Mouse (Mus musculus) forebrain, postnatal 0 days (tissue): ENCODE measurements around the gene Repin1. TPM values are rescaled to one million over a fixed set of nuclear protein-coding genes. Genes with fewer than 3 reads are reported as not detected.

Experiments used
- ATAC-seq: fragments of 200-750 bp; cut with Nextera tagmentation; 2 replicates; pipeline ENCODE4 v1.8.0; 2017; ENCODE audit warnings: mild to moderate bottlenecking, moderate library complexity
- DNase-seq: peaks from one replicate; pipeline ENCODE4 v3.0.0-alpha.2; 2015
- H3K27ac ChIP-seq: fragments of 300-500 bp; sonication (generic); 2 replicates; pipeline ENCODE4 v1.5.1; 2014; ENCODE audit warnings: low read depth, mild to moderate bottlenecking, antibody characterized with exemption, low read length, moderate library complexity, mixed read lengths
- H3K27me3 ChIP-seq: fragments of 300-500 bp; sonication (generic); 2 replicates; pipeline ENCODE4 v1.6.1; 2014; ENCODE audit warnings: mild to moderate bottlenecking, low read length, mixed read lengths; ENCODE audit not compliant: insufficient read depth
- H3K36me3 ChIP-seq: fragments of 300-500 bp; sonication (generic); 2 replicates; pipeline ENCODE4 v1.6.1; 2014; ENCODE audit warnings: mild to moderate bottlenecking, moderate library complexity; ENCODE audit not compliant: insufficient read depth
- H3K4me1 ChIP-seq: fragments of 300-500 bp; sonication (generic); 2 replicates; pipeline ENCODE4 v1.6.1; 2014; ENCODE audit warnings: antibody characterized with exemption; ENCODE audit not compliant: insufficient read depth
- H3K4me2 ChIP-seq: fragments of 300-500 bp; sonication (generic); 2 replicates; pipeline ENCODE4 v1.6.1; 2014; ENCODE audit warnings: low read depth, mild to moderate bottlenecking, moderate library complexity
- H3K4me3 ChIP-seq: fragments of 300-500 bp; sonication (generic); 2 replicates; pipeline ENCODE4 v1.5.1; 2014; ENCODE audit warnings: low read depth, low read length, mixed read lengths
- H3K9ac ChIP-seq: fragments of 300-500 bp; sonication (generic); 2 replicates; pipeline ENCODE4 v1.6.1; 2014; ENCODE audit warnings: mild to moderate bottlenecking
- H3K9me3 ChIP-seq: fragments of 300-500 bp; sonication (generic); 2 replicates; pipeline ENCODE4 v1.6.1; 2016; ENCODE audit warnings: low read length
- CTCF ChIP-seq: sonication (generic); IDR thresholded peaks from 2 replicates; pipeline ENCODE4 v1.5.1; 2016; ENCODE audit warnings: antibody characterized with exemption, control low read depth, low read depth
- WGBS: fragments of 180-500 bp; shearing (Covaris S2); extraction: QIAGEN DNeasy Blood & Tissue Kit; methylation state at CpG from one replicate; pipeline ENCODE4 v1.1.7; 2014; 5-methylcytosine and 5-hydroxymethylcytosine counted together
- polyA plus RNA-seq: library from polyadenylated mRNA; unstranded; fragments of >200 nt; fragmentation: Nextera tagmentation; extraction: Ambion mirVana; gene quantifications from 2 replicates; pipeline ENCODE4 v1.2.1, GENCODE M21; 2015
- total RNA-seq: library from RNA; depleted of rRNA; stranded (reverse); fragments of >200 nt; gene quantifications from 2 replicates; pipeline ENCODE4 v1.2.3, GENCODE M21; 2014

Repin1 gene
- total and polyA plus RNA-seq, 2 experiments from 2014 or later: 29.3 to 55.0 TPM

- WGBS: 87% methylated on average over 8 of the region's 8 CpGs
- no peak overlapping the region for H3K4me3 ChIP-seq
- peaks cover 15% of the 10 kb centered on the region; the same call in 1 of the 2 replicates for H3K36me3 ChIP-seq
- H3K4me2 ChIP-seq: no peak overlapping the region
- DNase-seq (no peak), ATAC-seq (no peak)
- no peaks in the 10 kb centered on the region for H3K9me3 ChIP-seq
- TF ChIP-seq CTCF: no peak
- H3K4me1 ChIP-seq: no peaks in the 10 kb centered on the region
- H3K27me3 ChIP-seq: no peaks in the 10 kb centered on the region
- H3K9ac ChIP-seq: no peak overlapping the region
- no peak overlapping the region for H3K27ac ChIP-seq
Measured at GRCm38 (mm10) chr6:48569065-48569807, 24.4 kb upstream of the Repin1 start.

GRCm38 (mm10) chr6:48572014-48572413, 21.7 kb upstream of the Repin1 start:
- H3K27me3 ChIP-seq: no peaks in the 10 kb centered on the region
- H3K4me1 ChIP-seq: no peaks in the 10 kb centered on the region
- TF ChIP-seq CTCF: no peak
- DNase-seq: no peak
- no peaks in the 10 kb centered on the region for H3K9me3 ChIP-seq
- H3K9ac ChIP-seq: no peak overlapping the region
- no peak overlapping the region for H3K27ac ChIP-seq
- WGBS: 94% methylated on average over 5 of the region's 5 CpGs
- no peak for ATAC-seq
- H3K4me2 ChIP-seq: no peak overlapping the region
- H3K36me3 ChIP-seq: peaks cover 3% of the 10 kb centered on the region; the same call in 1 of the 2 replicates
- no peak overlapping the region for H3K4me3 ChIP-seq

GRCm38 (mm10) chr6:48572572-48573061, 21.1 kb upstream of the Repin1 start, which contains the start of gene Rarres2:
Gene Rarres2, minus strand, starts transcription at chr6:48572789.
- no peak for TF ChIP-seq CTCF
- Histone ChIP-seq H3K27ac (no peak within 1 kb of the TSS), H3K9me3 (no peaks in the 10 kb centered on the region), H3K4me2 (no peak within 1 kb of the TSS), H3K9ac (no peak within 1 kb of the TSS), H3K36me3 (peaks cover 3% of the 10 kb centered on the region; the same call in 1 of the 2 replicates), H3K27me3 (no peaks in the 10 kb centered on the region), H3K4me3 (no peak within 1 kb of the TSS), H3K4me1 (no peaks in the 10 kb centered on the region)
- 37% methylated on average over 6 of the region's 6 CpGs for WGBS
- DNase-seq (no peak), ATAC-seq (no peak)

GRCm38 (mm10) chr6:48573280-48573679, 20.4 kb upstream of the Repin1 start:
- no peak for TF ChIP-seq CTCF
- DNase-seq (no peak), ATAC-seq (no peak)
- Histone ChIP-seq H3K9ac (no peak overlapping the region), H3K4me2 (no peak overlapping the region), H3K4me1 (no peaks in the 10 kb centered on the region), H3K27ac (no peak overlapping the region), H3K36me3 (peaks cover 3% of the 10 kb centered on the region; the same call in 1 of the 2 replicates), H3K9me3 (no peaks in the 10 kb centered on the region), H3K27me3 (no peaks in the 10 kb centered on the region), H3K4me3 (no peak overlapping the region)
- 82% methylated on average over 10 of the region's 10 CpGs for WGBS

GRCm38 (mm10) chr6:48573981-48574380, 19.7 kb upstream of the Repin1 start:
- H3K36me3 ChIP-seq: no peaks in the 10 kb centered on the region
- H3K4me2 ChIP-seq: no peak overlapping the region
- no peaks in the 10 kb centered on the region for H3K4me1 ChIP-seq
- H3K27ac ChIP-seq: no peak overlapping the region
- no peaks in the 10 kb centered on the region for H3K27me3 ChIP-seq
- no peaks in the 10 kb centered on the region for H3K9me3 ChIP-seq
- WGBS: 84% methylated on average over 3 of the region's 3 CpGs
- no peak for TF ChIP-seq CTCF
- ATAC-seq (no peak), DNase-seq (no peak)
- no peak overlapping the region for H3K9ac ChIP-seq
- H3K4me3 ChIP-seq: no peak overlapping the region

- no peaks in the 10 kb centered on the region for H3K36me3 ChIP-seq
- no peak overlapping the region for H3K27ac ChIP-seq
- ATAC-seq: no peak
- no peak overlapping the region for H3K9ac ChIP-seq
- H3K9me3 ChIP-seq: no peaks in the 10 kb centered on the region
- WGBS: 69% methylated on average over 5 of the region's 5 CpGs
- no peak for TF ChIP-seq CTCF
- H3K4me2 ChIP-seq: no peak overlapping the region
- H3K27me3 ChIP-seq: no peaks in the 10 kb centered on the region
- no peak overlapping the region for H3K4me3 ChIP-seq
- H3K4me1 ChIP-seq: no peaks in the 10 kb centered on the region
- DNase-seq: no peak
Measured at GRCm38 (mm10) chr6:48578736-48579135, 14.9 kb upstream of the Repin1 start.

- TF ChIP-seq CTCF: no peak
- 42% methylated on average over 5 of the region's 5 CpGs for WGBS
- Histone ChIP-seq H3K4me2 (no peak overlapping the region), H3K9me3 (no peaks in the 10 kb centered on the region), H3K36me3 (no peaks in the 10 kb centered on the region), H3K9ac (no peak overlapping the region), H3K27me3 (no peaks in the 10 kb centered on the region), H3K4me3 (no peak overlapping the region), H3K4me1 (no peaks in the 10 kb centered on the region), H3K27ac (no peak overlapping the region)
- ATAC-seq (no peak), DNase-seq (no peak)
Measured at GRCm38 (mm10) chr6:48579215-48579648, 14.5 kb upstream of the Repin1 start.
